8 mouse cellular contexts compared by ENCODE assay signal in genomic region chr11:76647062-76647461, GRCm38 (mm10). TPM values are rescaled to one million over a fixed set of nuclear protein-coding genes. Genes with fewer than 3 reads are reported as not detected.
DNase-seq lines count a peak whose midpoint lies in the region; ATAC-seq and TF ChIP-seq lines count a peak whose summit lies in the region.

No protein-coding gene starts in this region.

- H3K4me1 ChIP-seq in neural tube, embryonic 11.5 days (ENCODE audit: control insufficient read depth, insufficient read depth, low read length): peaks cover 14% of the 10 kb centered on the region; the same call in 1 of the 2 replicates
- peaks cover 8% of the 10 kb centered on the region; the same call in 1 of the 2 replicates for H3K4me1 ChIP-seq in intestine, embryonic 16.5 days (ENCODE audit: control insufficient read depth, insufficient read depth, low read length)
- no peaks in the 10 kb centered on the region for H3K4me1 ChIP-seq in stomach, postnatal 0 days (replicated peaks; ENCODE audit: control insufficient read depth, insufficient read depth)

- H3K36me3 ChIP-seq in neural tube, embryonic 11.5 days (ENCODE audit: control insufficient read depth, insufficient read depth, low read length): no peaks in the 10 kb centered on the region
- no peaks in the 10 kb centered on the region for H3K36me3 ChIP-seq in intestine, embryonic 16.5 days (ENCODE audit: control insufficient read depth, insufficient read depth, low read length)
- H3K36me3 ChIP-seq in stomach, postnatal 0 days (ENCODE audit: control insufficient read depth, insufficient read depth, low read length): no peaks in the 10 kb centered on the region

- ATAC-seq in cerebellum, adult (ENCODE audit: insufficient number of reproducible peaks, low FRiP score, low TSS enrichment): no peak
- ATAC-seq in neural tube, embryonic 11.5 days (ENCODE audit: insufficient read depth, low FRiP score, low TSS enrichment): peak; percentile 27; the same call in 1 of the 2 replicates
- no peak for ATAC-seq in intestine, embryonic 16.5 days
- no peak for ATAC-seq in stomach, postnatal 0 days (ENCODE audit: low FRiP score, low TSS enrichment)

- WGBS in neural tube, embryonic 11.5 days: 3% methylated on average over 7 of the region's 7 CpGs
- WGBS in intestine, embryonic 16.5 days: 11% methylated on average over 7 of the region's 7 CpGs
- WGBS in stomach, postnatal 0 days: 7% methylated on average over 7 of the region's 7 CpGs

- no peaks in the 10 kb centered on the region for H3K27me3 ChIP-seq in neural tube, embryonic 11.5 days (ENCODE audit: control insufficient read depth, insufficient read depth, low read length)
- 0 out of 2 replicates have a peak, but pooled peaks cover 3% of the 10 kb centered on the region for H3K27me3 ChIP-seq in intestine, embryonic 16.5 days (replicated peaks; ENCODE audit: control insufficient read depth, insufficient read depth, low read length)
- H3K27me3 ChIP-seq in stomach, postnatal 0 days (ENCODE audit: control insufficient read depth, insufficient read depth, low read length): no peaks in the 10 kb centered on the region

- no peak overlapping the region for H3K4me3 ChIP-seq in neural tube, embryonic 11.5 days (ENCODE audit: low read depth, low read length)
- H3K4me3 ChIP-seq in intestine, embryonic 16.5 days (ENCODE audit: low read length): no peak overlapping the region
- H3K4me3 ChIP-seq in stomach, postnatal 0 days (ENCODE audit: low read depth, low read length): no peak overlapping the region

- TF ChIP-seq CTCF in stomach, postnatal 0 days (IDR thresholded peaks at IDR 0.05; ENCODE audit: low read depth): no peak

- 0 out of 2 replicates have a peak overlapping the region, but pooled peaks have one; percentile 20 for H3K27ac ChIP-seq in neural tube, embryonic 11.5 days (ENCODE audit: low read depth, low read length)
- no peak overlapping the region for H3K27ac ChIP-seq in intestine, embryonic 16.5 days (ENCODE audit: low read length)
- H3K27ac ChIP-seq in stomach, postnatal 0 days (replicated peaks): no peak overlapping the region

- no peak for TF ChIP-seq EP300 in stomach, postnatal 0 days (optimal IDR thresholded peaks at IDR 0.05)

- no peak overlapping the region for H3K9ac ChIP-seq in neural tube, embryonic 11.5 days (ENCODE audit: low read length)
- H3K9ac ChIP-seq in intestine, embryonic 16.5 days (ENCODE audit: low read depth, low read length): no peak overlapping the region
- H3K9ac ChIP-seq in stomach, postnatal 0 days (ENCODE audit: low read length): no peak overlapping the region

- peak overlapping the region; percentile 40 for H3K4me2 ChIP-seq in neural tube, embryonic 11.5 days (ENCODE audit: low read depth)
- H3K4me2 ChIP-seq in intestine, embryonic 16.5 days (ENCODE audit: low read depth, low read length): peak overlapping the region; percentile 19; the same call in 1 of the 2 replicates
- 0 out of 2 replicates have a peak overlapping the region, but pooled peaks have one; percentile 17 for H3K4me2 ChIP-seq in stomach, postnatal 0 days (replicated peaks; ENCODE audit: low read depth)

- H3K9me3 ChIP-seq in neural tube, embryonic 11.5 days (ENCODE audit: control insufficient read depth, low read length): no peaks in the 10 kb centered on the region
- H3K9me3 ChIP-seq in intestine, embryonic 16.5 days (ENCODE audit: control insufficient read depth, low read length): no peaks in the 10 kb centered on the region
- H3K9me3 ChIP-seq in stomach, postnatal 0 days (ENCODE audit: control insufficient read depth, low read length): no peaks in the 10 kb centered on the region

- DNase-seq in cerebellum, adult 11-12 months: peak; percentile 40
- DNase-seq in neural tube, embryonic 11.5 days (ENCODE audit: low spot score): peak; percentile 35
- no peak for DNase-seq in neural tube, embryonic 10.5 days (ENCODE audit: extremely low spot score, low spot score)
- no peak for DNase-seq in stomach, postnatal 0 days (ENCODE audit: low spot score)
- DNase-seq in urinary bladder, postnatal 36 days (ENCODE audit: low spot score in 2 of 2): no peak
- DNase-seq in urinary bladder, postnatal 4 days (ENCODE audit: low spot score in 2 of 2): no peak

RNA-seq across cellular contexts. Expression of gene Abr, which starts 24.9 kb away (rescaled TPM):
- 43.2 and 44.9 TPM in 2 replicates for polyA plus RNA-seq in neural tube, embryonic 11.5 days (2014; fragmentation: Nextera tagmentation; extraction: Ambion mirVana)
- polyA plus RNA-seq in intestine, embryonic 16.5 days (2015; fragmentation: Nextera tagmentation; extraction: Ambion mirVana): 29.5 and 35.1 TPM in 2 replicates
- polyA plus RNA-seq in stomach, postnatal 0 days (2015; fragmentation: Nextera tagmentation; extraction: Ambion mirVana): 19.3 and 21.5 TPM in 2 replicates

RNA-seq across cellular contexts. Expression of gene Bhlha9, which starts 25.2 kb away (rescaled TPM):
- polyA plus RNA-seq in neural tube, embryonic 11.5 days (2014; fragmentation: Nextera tagmentation; extraction: Ambion mirVana): not detected in 2 replicates
- polyA plus RNA-seq in intestine, embryonic 16.5 days (2015; fragmentation: Nextera tagmentation; extraction: Ambion mirVana): 0.18 TPM in 1 of 2 replicates, not detected in the other
- polyA plus RNA-seq in stomach, postnatal 0 days (2015; fragmentation: Nextera tagmentation; extraction: Ambion mirVana): not detected in 2 replicates

RNA-seq across cellular contexts. Expression of gene Trarg1, which starts 32.5 kb away (rescaled TPM):
- 0.53 and 0.57 TPM in 2 replicates for polyA plus RNA-seq in neural tube, embryonic 11.5 days (2014; fragmentation: Nextera tagmentation; extraction: Ambion mirVana)
- polyA plus RNA-seq in intestine, embryonic 16.5 days (2015; fragmentation: Nextera tagmentation; extraction: Ambion mirVana): 0.66 and 0.94 TPM in 2 replicates
- polyA plus RNA-seq in stomach, postnatal 0 days (2015; fragmentation: Nextera tagmentation; extraction: Ambion mirVana): 0.59 and 0.67 TPM in 2 replicates

Comparison
In these comparisons a context has a peak if more than half of its experiments do, and no peak if none do; other contexts are left out.
1. DNase-seq: peak in cerebellum, adult 11-12 months (single experiment) and neural tube, embryonic 11.5 days (single experiment); none in neural tube, embryonic 10.5 days (single experiment), stomach, postnatal 0 days (single experiment), urinary bladder, postnatal 36 days (0 of 2) and urinary bladder, postnatal 4 days (0 of 2).
2. Peak in every context shown above with its lines, with median percentiles within 50 percentile points of each other: H3K4me2 ChIP-seq.